Mouse (Mus musculus) olfactory bulb, adult 2 months (tissue): Measurements from ENCODE around the gene Slc35a3.

ENCODE experiments used
- CTCF ChIP-seq: fragments of 200-500 bp; IDR thresholded peaks from 2 replicates; pipeline ENCODE4 v1.5.1; 2012; ENCODE audit warnings: low read depth, mild to moderate bottlenecking, low read length, moderate library complexity; ENCODE audit not compliant: insufficient read depth
- POLR2A ChIP-seq: fragments of 200-500 bp; IDR thresholded peaks from 2 replicates; pipeline ENCODE4 v1.6.1; 2012; ENCODE audit warnings: mild to moderate bottlenecking, low read depth, low read length, moderate library complexity; ENCODE audit not compliant: insufficient read depth

DNA sequence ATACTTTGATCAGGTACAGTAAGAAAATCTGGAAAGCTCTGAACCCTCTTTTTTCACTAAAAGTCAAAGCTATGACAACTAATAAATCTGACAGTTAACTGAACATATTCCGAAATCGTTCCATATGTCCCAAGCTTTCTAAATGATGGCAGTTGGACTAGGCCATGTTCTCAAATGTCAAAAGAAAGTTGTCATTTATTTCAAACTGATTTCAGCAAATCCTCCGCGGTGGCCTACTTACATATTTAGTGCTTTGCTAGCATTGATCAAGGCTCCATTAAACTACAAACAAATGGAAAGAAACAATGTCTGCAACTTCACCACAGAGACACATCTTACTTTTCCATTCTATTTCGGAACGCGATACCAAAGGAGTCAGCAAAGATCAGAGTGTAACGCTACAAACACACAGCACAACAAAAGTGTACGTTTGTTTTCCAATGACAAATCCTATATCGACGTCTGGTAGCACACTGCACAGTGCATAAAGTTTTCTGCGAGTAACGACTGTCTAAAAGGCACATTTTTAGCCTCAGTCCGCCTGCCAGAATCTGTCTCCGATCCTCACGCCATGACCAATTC is 51.3 kb downstream of the Slc35a3 start:
- TF ChIP-seq POLR2A (no peak), CTCF (no peak)
